Mouse (Mus musculus) myocyte (in vitro differentiated cells): ENCODE results near the gene Dph2. TPM values are rescaled to one million over a fixed set of nuclear protein-coding genes. Genes with fewer than 3 reads are reported as not detected.
A peak's percentile ranks its signal among the peaks of the same experiment; 100 is the strongest.

ENCODE experiments used
- H3K27me3 ChIP-seq: one replicate; pipeline ENCODE4 v1.6.1; 2011; ENCODE audit not compliant: control insufficient read depth, insufficient read depth, insufficient read length
- H3K36me3 ChIP-seq: one replicate; pipeline ENCODE4 v1.6.1; 2011; ENCODE audit not compliant: control insufficient read depth, insufficient read depth
- H3K4me2 ChIP-seq: one replicate; pipeline ENCODE4 v1.6.1; 2011; ENCODE audit warnings: low read depth, control low read depth
- H3K4me3 ChIP-seq: one replicate; pipeline ENCODE4 v1.5.1; 2011; ENCODE audit warnings: mild to moderate bottlenecking, control low read depth, moderate library complexity
- H3K79me2 ChIP-seq: one replicate; pipeline ENCODE4 v1.6.1; 2011; ENCODE audit not compliant: control insufficient read depth, insufficient read depth
- H3ac ChIP-seq: one replicate; pipeline ENCODE4 v1.6.1; 2011; ENCODE audit not compliant: control insufficient read depth, insufficient read length
- CEBPB ChIP-seq: IDR thresholded peaks from 2 replicates; pipeline ENCODE4 v1.6.1; 2011; ENCODE audit warnings: mild to moderate bottlenecking, moderate library complexity; ENCODE audit not compliant: poor library complexity, insufficient read depth, severe bottlenecking
- E2F4 ChIP-seq: IDR thresholded peaks from one replicate; pipeline ENCODE4 v1.6.1; 2011; ENCODE audit warnings: mild to moderate bottlenecking, control low read depth, moderate library complexity; ENCODE audit not compliant: insufficient read depth
- MAX ChIP-seq: IDR thresholded peaks from one replicate; pipeline ENCODE4 v1.6.1; 2011; ENCODE audit warnings: low read depth, mild to moderate bottlenecking, control low read depth
- MYOD1 ChIP-seq, 3 experiments: IDR thresholded peaks; one replicate each; pipeline ENCODE4 v1.6.1; 2011; ENCODE audit warnings: control low read depth in 2 of 3, low read depth in 2 of 3, mild to moderate bottlenecking in 2 of 3, moderate library complexity in 1 of 3; ENCODE audit not compliant: insufficient read length in 2 of 3, control insufficient read depth in 1 of 3
- MYOG ChIP-seq, 3 experiments: IDR thresholded peaks; one replicate each; pipeline ENCODE4 v1.6.1; 2011; ENCODE audit warnings: control low read depth in 2 of 3, low read depth in 2 of 3, mild to moderate bottlenecking in 2 of 3; ENCODE audit not compliant: insufficient read length in 2 of 3, control insufficient read depth in 1 of 3, insufficient read depth in 1 of 3
- POLR2A ChIP-seq: IDR thresholded peaks from one replicate; pipeline ENCODE4 v1.6.1; 2011; ENCODE audit warnings: low read depth, mild to moderate bottlenecking, control low read depth, moderate library complexity; ENCODE audit not compliant: insufficient read length
- POLR2AphosphoS2 ChIP-seq: IDR thresholded peaks from one replicate; pipeline ENCODE4 v1.6.1; 2011; ENCODE audit warnings: low read depth, control low read depth; ENCODE audit not compliant: insufficient read length
- REST ChIP-seq: IDR thresholded peaks from one replicate; pipeline ENCODE4 v1.6.1; 2011; ENCODE audit warnings: mild to moderate bottlenecking, control low read depth, moderate library complexity; ENCODE audit not compliant: insufficient read depth, insufficient read length
- SRF ChIP-seq: IDR thresholded peaks from one replicate; pipeline ENCODE4 v1.6.1; 2011; ENCODE audit warnings: low read depth; ENCODE audit not compliant: control insufficient read depth, insufficient read length
- TCF12 ChIP-seq: IDR thresholded peaks from one replicate; pipeline ENCODE4 v1.6.1; 2011; ENCODE audit warnings: mild to moderate bottlenecking, control low read depth; ENCODE audit not compliant: poor library complexity, insufficient read depth, severe bottlenecking
- TCF3 ChIP-seq: IDR thresholded peaks from one replicate; pipeline ENCODE4 v1.6.1; 2011; ENCODE audit warnings: low read depth, control low read depth; ENCODE audit not compliant: insufficient read length
- USF1 ChIP-seq: IDR thresholded peaks from one replicate; pipeline ENCODE4 v1.6.1; 2011; ENCODE audit warnings: low read depth, mild to moderate bottlenecking, control low read depth, moderate library complexity
- polyA plus RNA-seq: library from polyadenylated mRNA; unstranded; fragments of >200 nt; fragmentation: generic; extraction: Trizol; gene quantifications from one replicate; pipeline ENCODE4 v1.2.1, GENCODE M21; 2012; ENCODE audit warnings: missing spikeins

Gene Dph2
- polyA plus RNA-seq, 1 experiment: 8.5 TPM

GRCm38 (mm10) chr4:117928234-117928633 lies 36.4 kb upstream of the Dph2 start:
- Histone ChIP-seq H3K4me2 (peak overlapping the region; percentile 77), H3ac (no peak overlapping the region), H3K36me3 (no peaks in the 10 kb centered on the region), H3K27me3 (no peaks in the 10 kb centered on the region), H3K79me2 (no peaks in the 10 kb centered on the region), H3K4me3 (peak overlapping the region; percentile 35)
- TF ChIP-seq POLR2A: no peak
- TF ChIP-seq CEBPB: no peak
- no peak for TF ChIP-seq MYOD1 (IDR thresholded peaks at IDR 0.05; ENCODE audit: control insufficient read depth in 1 of 3, insufficient read length in 2 of 3, low read depth in 2 of 3)
- TF ChIP-seq MYOG (IDR thresholded peaks at IDR 0.05; ENCODE audit: control insufficient read depth in 1 of 3, insufficient read depth in 1 of 3, insufficient read length in 2 of 3, low read depth in 2 of 3): no peak
- TF ChIP-seq USF1: no peak

GRCm38 (mm10) chr4:117926545-117927482 lies 35.0 kb upstream of the Dph2 start:
- no peaks in the 10 kb centered on the region for H3K27me3 ChIP-seq
- no peaks in the 10 kb centered on the region for H3K79me2 ChIP-seq
- no peak for TF ChIP-seq E2F4
- no peak for TF ChIP-seq MYOG (IDR thresholded peaks at IDR 0.05; ENCODE audit: control insufficient read depth in 1 of 3, insufficient read depth in 1 of 3, insufficient read length in 2 of 3, low read depth in 2 of 3)
- no peak for TF ChIP-seq REST
- TF ChIP-seq TCF12: no peak
- TF ChIP-seq USF1: no peak
- no peak for TF ChIP-seq MAX
- TF ChIP-seq SRF: no peak
- no peak for TF ChIP-seq CEBPB
- TF ChIP-seq POLR2AphosphoS2: no peak
- no peak for TF ChIP-seq TCF3
- no peak for TF ChIP-seq MYOD1 (IDR thresholded peaks at IDR 0.05; ENCODE audit: control insufficient read depth in 1 of 3, insufficient read length in 2 of 3, low read depth in 2 of 3)
- no peak for TF ChIP-seq POLR2A
- no peak overlapping the region for H3ac ChIP-seq
- no peak overlapping the region for H3K4me2 ChIP-seq
- no peak overlapping the region for H3K4me3 ChIP-seq
- H3K36me3 ChIP-seq: no peaks in the 10 kb centered on the region

DNA sequence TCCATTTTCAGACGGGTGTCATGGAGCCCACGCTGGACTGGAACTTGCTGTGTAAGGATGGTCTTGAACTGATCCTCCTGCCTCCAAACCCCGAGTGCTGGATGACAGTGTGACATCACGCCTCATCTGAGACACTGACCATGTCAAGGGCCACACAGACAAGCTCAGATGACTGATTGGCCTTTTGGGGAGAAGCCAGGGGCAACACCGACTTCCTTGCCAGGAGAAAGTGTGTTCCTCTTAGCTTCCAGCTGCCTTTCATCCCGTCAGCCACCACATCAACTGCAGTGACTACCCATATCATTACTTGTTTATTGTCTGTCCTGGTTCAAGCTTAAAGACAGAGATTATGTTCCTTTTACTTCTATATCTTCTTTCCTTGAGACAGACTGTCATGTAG lies 33.1 kb upstream of the Dph2 start:
- no peak overlapping the region for H3ac ChIP-seq

DNA sequence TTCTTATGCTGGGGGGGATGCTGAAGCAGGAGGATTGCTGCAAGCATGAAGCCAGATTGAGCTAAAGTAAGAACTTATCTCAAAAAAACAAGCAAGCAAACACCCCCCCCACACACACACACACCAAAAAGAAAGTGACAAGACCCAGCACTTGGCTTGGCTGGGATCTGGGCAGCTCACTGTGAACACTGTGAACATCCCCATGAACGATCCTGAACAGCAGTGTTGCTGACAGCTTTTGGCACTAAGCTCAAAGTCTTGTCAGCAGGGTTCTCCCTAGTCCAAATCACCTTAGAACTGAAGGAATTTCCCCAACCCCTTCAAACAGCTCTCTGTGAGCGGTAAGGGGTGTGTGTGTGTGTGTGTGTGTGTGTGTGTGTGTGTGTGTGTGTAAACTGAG lies 31.6 kb upstream of the Dph2 start:
- Histone ChIP-seq H3K79me2 (no peaks in the 10 kb centered on the region), H3K27me3 (no peaks in the 10 kb centered on the region), H3K4me3 (no peak overlapping the region), H3ac (no peak overlapping the region), H3K4me2 (no peak overlapping the region), H3K36me3 (no peaks in the 10 kb centered on the region)
- TF ChIP-seq MAX (no peak), USF1 (no peak)

More for the DNA sequence above, 33.1 kb upstream of the Dph2 start:
- Histone ChIP-seq H3K4me3 (no peak overlapping the region), H3K27me3 (no peaks in the 10 kb centered on the region), H3K79me2 (no peaks in the 10 kb centered on the region), H3K36me3 (no peaks in the 10 kb centered on the region), H3K4me2 (no peak overlapping the region)
- peak; percentile 29 for TF ChIP-seq POLR2AphosphoS2
- TF ChIP-seq E2F4: no peak

GRCm38 (mm10) chr4:117921358-117921757 lies 29.5 kb upstream of the Dph2 start:
- TF ChIP-seq POLR2AphosphoS2 (no peak), TCF3 (no peak), CEBPB (no peak), E2F4 (no peak), SRF (no peak), REST (no peak), MYOG (IDR thresholded peaks at IDR 0.05; ENCODE audit: control insufficient read depth in 1 of 3, insufficient read depth in 1 of 3, insufficient read length in 2 of 3, low read depth in 2 of 3) (no peak), MAX (no peak), MYOD1 (IDR thresholded peaks at IDR 0.05; ENCODE audit: control insufficient read depth in 1 of 3, insufficient read length in 2 of 3, low read depth in 2 of 3) (no peak)
- no peaks in the 10 kb centered on the region for H3K27me3 ChIP-seq
- H3ac ChIP-seq: no peak overlapping the region
- no peaks in the 10 kb centered on the region for H3K79me2 ChIP-seq
- no peaks in the 10 kb centered on the region for H3K36me3 ChIP-seq
- no peak overlapping the region for H3K4me3 ChIP-seq
- no peak overlapping the region for H3K4me2 ChIP-seq
